Mouse (Mus musculus) liver, embryonic 15.5 days (tissue): ENCODE results near the gene Fkbp1b. TPM values are rescaled to one million over a fixed set of nuclear protein-coding genes. Genes with fewer than 3 reads are reported as not detected.
A peak's percentile ranks its signal among the peaks of the same experiment; 100 is the strongest.
"Not testable (repeated sequence)": the region's sequence is repeated elsewhere in the genome, so short reads cannot be mapped to it uniquely, and the experiment has no call there.

Experiments used
- ATAC-seq: fragments of 200-750 bp; cut with Nextera tagmentation; 2 replicates; pipeline ENCODE4 v1.8.0; 2017; ENCODE audit warnings: moderate number of reproducible peaks, mild to moderate bottlenecking, moderate library complexity; ENCODE audit not compliant: insufficient read depth
- H3K27ac ChIP-seq: fragments of 300-500 bp; sonication (generic); replicated peaks from 2 replicates; pipeline ENCODE4 v1.5.1; 2015; ENCODE audit warnings: mild to moderate bottlenecking, inconsistent platforms
- H3K27me3 ChIP-seq: fragments of 300-500 bp; sonication (generic); 2 replicates; pipeline ENCODE4 v1.6.1; 2015; ENCODE audit warnings: mild to moderate bottlenecking, inconsistent platforms
- H3K36me3 ChIP-seq: fragments of 300-500 bp; sonication (generic); replicated peaks from 2 replicates; pipeline ENCODE4 v1.6.1; 2015; ENCODE audit warnings: moderate library complexity, mild to moderate bottlenecking, inconsistent platforms
- H3K4me1 ChIP-seq: fragments of 300-500 bp; sonication (generic); replicated peaks from 2 replicates; pipeline ENCODE4 v1.6.1; 2015; ENCODE audit warnings: inconsistent platforms
- H3K4me2 ChIP-seq: fragments of 300-500 bp; sonication (generic); 2 replicates; pipeline ENCODE4 v1.6.1; 2015; ENCODE audit warnings: moderate library complexity, mild to moderate bottlenecking, inconsistent platforms
- H3K4me3 ChIP-seq: fragments of 300-500 bp; sonication (generic); replicated peaks from 2 replicates; pipeline ENCODE4 v1.5.1; 2015; ENCODE audit warnings: mild to moderate bottlenecking, inconsistent platforms
- H3K9ac ChIP-seq: fragments of 300-500 bp; sonication (generic); 2 replicates; pipeline ENCODE4 v1.6.1; 2015; ENCODE audit warnings: moderate library complexity, mild to moderate bottlenecking, inconsistent platforms
- H3K9me3 ChIP-seq: fragments of 300-500 bp; sonication (generic); replicated peaks from 2 replicates; pipeline ENCODE4 v1.6.1; 2016; ENCODE audit warnings: inconsistent platforms
- WGBS: fragments of 180-500 bp; shearing (Covaris S2); methylation state at CpG from one replicate; pipeline ENCODE4 v1.1.7; 2015; ENCODE audit warnings: mixed read lengths; ENCODE audit not compliant: insufficient replicate concordance; 5-methylcytosine and 5-hydroxymethylcytosine counted together
- polyA plus RNA-seq: library from polyadenylated mRNA; unstranded; fragments of >200 nt; fragmentation: Nextera tagmentation; extraction: Ambion mirVana; gene quantifications from 2 replicates; pipeline ENCODE4 v1.2.1, GENCODE M21; 2015

Gene Fkbp1b
- 3.2 and 3.6 TPM in 2 replicates for polyA plus RNA-seq

DNA sequence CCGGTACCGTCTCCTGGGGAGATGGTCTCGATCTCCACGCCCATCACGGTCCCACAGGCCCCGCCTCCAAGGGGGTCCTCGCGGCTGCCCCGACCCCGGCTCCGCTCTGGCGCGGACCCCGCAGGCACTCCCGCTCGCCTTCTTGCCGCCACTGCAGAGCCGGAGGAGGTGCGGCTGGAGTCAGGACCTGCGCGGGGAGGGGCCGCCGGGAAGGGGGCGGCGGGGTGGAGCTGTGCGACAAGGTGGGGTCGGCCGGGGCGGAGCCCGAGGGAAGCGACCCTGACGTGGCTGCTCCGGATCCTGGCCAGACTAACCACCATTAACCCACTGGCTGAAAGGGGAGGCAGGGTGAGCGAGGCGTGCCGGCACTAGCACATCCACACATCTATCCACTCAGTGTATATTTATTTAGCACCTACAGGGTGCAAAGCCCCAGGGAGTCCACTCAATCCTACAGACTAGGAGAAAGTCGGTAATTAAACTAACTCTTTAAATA, at the start of gene Fkbp1b:
Gene Fkbp1b (minus strand): TSS at position 200 of the 496 bp plus-strand sequence.
- peak; percentile 56 for ATAC-seq
- peak within 1 kb of the TSS; percentile 38; the same call in 1 of the 2 replicates for H3K27ac ChIP-seq
- under 1% methylated on average over 37 of the region's 37 CpGs for WGBS
- peak within 1 kb of the TSS; percentile 61 for H3K9ac ChIP-seq
- peak within 1 kb of the TSS; percentile 98 for H3K4me2 ChIP-seq
- H3K36me3 ChIP-seq = no peaks in the 10 kb centered on the region
- peak within 1 kb of the TSS; percentile 71 for H3K4me3 ChIP-seq
- H3K4me1 ChIP-seq = peaks cover 44% of the 10 kb centered on the region
- H3K9me3 ChIP-seq = no peaks in the 10 kb centered on the region
- H3K27me3 ChIP-seq = peaks cover 42% of the 10 kb centered on the region

DNA sequence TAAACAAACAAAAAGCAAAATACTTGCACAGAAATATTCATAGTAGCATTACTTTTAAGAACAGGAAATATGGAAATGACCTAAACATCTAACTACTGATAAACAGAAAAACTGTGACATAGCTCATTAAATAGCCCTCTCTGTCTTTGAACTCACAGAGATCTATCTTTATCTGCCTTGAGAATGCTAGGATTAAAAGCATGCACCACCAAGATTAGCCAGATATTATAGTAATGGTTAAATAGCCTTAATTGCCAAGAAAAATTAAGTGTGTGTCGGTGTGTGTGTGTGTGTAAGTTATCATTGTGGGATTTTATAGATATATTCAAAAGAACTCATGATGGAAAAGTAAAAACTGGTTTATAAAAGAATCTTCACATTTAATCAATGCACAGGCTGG, 48.5 kb upstream of the Fkbp1b start:
- peaks cover 19% of the 10 kb centered on the region for H3K4me1 ChIP-seq
- H3K4me2 ChIP-seq = no peak overlapping the region
- 40% methylated on average over 1 of the region's 1 CpGs for WGBS
- no peak overlapping the region for H3K27ac ChIP-seq
- H3K4me3 ChIP-seq = no peak overlapping the region
- ATAC-seq = no peak
- no peaks in the 10 kb centered on the region for H3K9me3 ChIP-seq
- peaks cover 60% of the 10 kb centered on the region for H3K36me3 ChIP-seq
- no peak overlapping the region for H3K9ac ChIP-seq
- no peaks in the 10 kb centered on the region for H3K27me3 ChIP-seq

DNA sequence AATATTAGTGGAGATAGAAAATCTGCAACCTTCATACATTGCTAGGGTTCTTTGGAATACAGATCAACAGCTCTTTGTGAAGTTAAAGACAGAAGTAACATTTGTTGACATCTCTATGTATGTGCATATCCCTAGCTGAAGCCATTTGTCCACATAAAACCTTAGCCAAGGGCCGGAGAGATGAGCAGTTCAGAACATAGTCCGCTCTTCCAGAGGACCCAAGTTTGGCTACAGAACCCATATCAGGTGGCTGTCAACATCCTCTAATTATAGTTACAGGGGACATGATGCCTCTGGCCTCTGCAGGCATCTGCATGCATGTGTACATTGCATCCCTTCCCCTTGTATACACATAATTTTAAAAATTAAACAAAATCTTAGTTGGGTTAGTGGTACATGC, 47.9 kb upstream of the Fkbp1b start:
- ATAC-seq = no peak
- 0 out of 2 replicates have a peak overlapping the region, but pooled peaks have one; percentile 34 for H3K27ac ChIP-seq
- WGBS = 84% methylated on average over 2 of the region's 2 CpGs

DNA sequence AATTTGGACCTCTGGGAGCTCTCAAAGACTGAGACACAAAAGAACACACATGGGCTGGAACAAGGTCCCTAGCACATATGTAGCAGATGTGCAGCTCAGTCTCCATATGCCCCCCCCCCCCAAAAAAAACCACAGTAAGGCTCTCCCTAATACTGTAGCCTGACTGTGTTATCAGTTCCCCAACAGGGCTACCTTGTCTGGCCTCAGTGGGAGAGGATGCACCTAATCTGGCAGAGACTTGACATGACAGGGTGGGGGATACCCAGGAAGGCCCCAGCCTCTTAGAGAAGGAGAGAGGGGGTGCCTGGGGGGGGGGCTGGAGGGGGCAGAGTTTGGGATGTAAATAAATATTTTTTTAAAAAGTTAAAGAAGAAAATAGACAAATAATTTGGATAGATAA, 47.3 kb upstream of the Fkbp1b start:
- Histone ChIP-seq H3K9me3 (no peaks in the 10 kb centered on the region), H3K4me3 (no peak overlapping the region), H3K36me3 (peaks cover 64% of the 10 kb centered on the region), H3K4me1 (peaks cover 19% of the 10 kb centered on the region), H3K9ac (no peak overlapping the region), H3K27ac (no peak overlapping the region), H3K27me3 (no peaks in the 10 kb centered on the region), H3K4me2 (no peak overlapping the region)
- ATAC-seq = peak; percentile 84

More for the DNA sequence above, 47.9 kb upstream of the Fkbp1b start:
- Histone ChIP-seq H3K4me3 (no peak overlapping the region), H3K4me1 (peaks cover 19% of the 10 kb centered on the region), H3K9ac (no peak overlapping the region), H3K27me3 (no peaks in the 10 kb centered on the region), H3K4me2 (no peak overlapping the region), H3K9me3 (no peaks in the 10 kb centered on the region), H3K36me3 (peaks cover 64% of the 10 kb centered on the region)

DNA sequence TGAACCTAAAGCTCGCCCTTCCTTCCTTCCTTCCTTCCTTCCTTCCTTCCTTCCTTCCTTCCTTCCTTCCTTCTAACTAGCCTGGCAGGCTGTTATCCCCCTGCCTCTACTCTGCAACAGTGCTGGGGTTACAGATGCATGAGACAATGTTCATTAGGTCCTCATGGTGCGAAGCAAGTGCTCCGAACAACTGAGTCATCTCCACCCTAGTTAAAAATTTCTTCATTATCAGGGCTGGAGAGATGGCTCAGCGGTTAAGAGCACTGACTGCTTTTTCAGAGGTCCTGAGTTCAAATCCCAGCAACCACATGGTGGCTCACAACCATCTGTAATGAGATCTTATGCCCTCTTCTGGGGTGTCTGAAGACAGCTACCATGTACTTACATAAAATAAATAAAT, 45.2 kb upstream of the Fkbp1b start:
- H3K4me3 ChIP-seq, H3K4me2 ChIP-seq, H3K27ac ChIP-seq, ATAC-seq, H3K27me3 ChIP-seq, H3K9ac ChIP-seq, H3K9me3 ChIP-seq: not testable (repeated sequence)
- 77% methylated on average over 4 of the region's 4 CpGs for WGBS
- H3K4me1 ChIP-seq = peaks cover 19% of the 10 kb centered on the region
- peaks cover 61% of the 10 kb centered on the region for H3K36me3 ChIP-seq

DNA sequence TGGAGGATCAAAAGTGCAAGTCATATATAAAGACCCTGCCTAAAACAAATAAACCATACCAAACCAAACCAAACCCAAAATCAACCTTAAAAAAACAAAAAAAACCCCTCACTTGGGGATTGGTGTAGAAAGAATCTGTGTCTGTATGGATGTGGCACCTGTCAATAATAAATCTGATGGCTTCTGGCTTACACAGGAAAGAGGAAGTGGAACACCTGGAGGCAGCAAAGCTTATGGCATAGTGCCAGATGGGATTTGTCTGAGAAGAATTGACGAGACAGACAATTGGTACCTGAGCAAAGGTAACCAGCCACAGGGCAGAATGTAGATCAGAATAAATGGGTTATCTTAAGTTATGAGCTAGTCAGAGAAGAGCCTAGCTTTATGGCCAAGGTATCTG, 43.7 kb upstream of the Fkbp1b start:
- no peak for ATAC-seq
- Histone ChIP-seq H3K4me1 (peaks cover 17% of the 10 kb centered on the region), H3K4me3 (no peak overlapping the region), H3K27me3 (no peaks in the 10 kb centered on the region), H3K27ac (no peak overlapping the region), H3K4me2 (no peak overlapping the region), H3K9ac (no peak overlapping the region), H3K9me3 (no peaks in the 10 kb centered on the region), H3K36me3 (peaks cover 60% of the 10 kb centered on the region)
- WGBS = 78% methylated on average over 1 of the region's 1 CpGs

DNA sequence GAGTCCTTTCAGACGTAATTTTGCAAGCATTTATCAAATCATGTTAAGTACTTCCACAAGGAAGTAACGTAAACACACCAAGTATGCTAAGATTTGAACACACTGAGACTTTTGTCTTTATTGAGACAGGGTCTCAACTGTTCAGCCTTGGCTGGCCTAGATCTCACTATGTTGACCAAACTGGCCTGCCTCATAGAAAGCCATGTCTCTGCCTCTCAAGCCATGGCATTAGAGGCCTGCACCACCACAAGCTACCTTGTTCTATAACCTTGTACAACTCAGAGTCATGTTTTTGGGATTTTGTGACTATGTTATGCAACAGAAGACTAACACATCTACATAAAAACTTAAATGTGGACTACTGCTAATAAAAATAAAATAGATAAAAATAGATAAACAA, 40.7 kb upstream of the Fkbp1b start:
- H3K4me3 ChIP-seq = no peak overlapping the region
- H3K4me1 ChIP-seq = 0 out of 2 replicates have a peak, but pooled peaks cover 4% of the 10 kb centered on the region
- peaks cover 68% of the 10 kb centered on the region for H3K36me3 ChIP-seq
- 82% methylated on average over 2 of the region's 2 CpGs for WGBS
- ATAC-seq = no peak
- no peak overlapping the region for H3K4me2 ChIP-seq
- H3K9me3 ChIP-seq = no peaks in the 10 kb centered on the region
- no peak overlapping the region for H3K9ac ChIP-seq
- no peak overlapping the region for H3K27ac ChIP-seq
- H3K27me3 ChIP-seq = no peaks in the 10 kb centered on the region

DNA sequence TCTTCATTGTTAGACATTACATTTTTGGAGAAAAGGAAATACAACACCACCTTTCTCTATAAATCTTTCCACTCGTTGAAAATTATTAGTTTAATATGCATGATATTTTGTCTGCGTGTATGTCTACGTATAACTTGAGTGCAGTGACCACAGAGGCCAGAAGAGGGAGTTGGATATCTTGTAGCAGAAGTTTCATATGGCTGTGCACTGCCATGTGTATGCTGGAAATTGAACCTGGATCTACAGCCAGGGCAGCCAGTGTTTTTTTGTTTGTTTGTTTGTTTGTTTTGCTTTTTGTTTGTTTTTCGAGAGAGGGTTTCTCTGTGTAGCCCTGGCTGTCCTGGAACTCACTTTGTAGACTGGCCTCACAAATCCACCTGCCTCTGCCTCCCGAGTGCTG, 37.7 kb upstream of the Fkbp1b start:
- no peak for ATAC-seq
- peaks cover 49% of the 10 kb centered on the region for H3K36me3 ChIP-seq
- 83% methylated on average over 5 of the region's 5 CpGs for WGBS

DNA sequence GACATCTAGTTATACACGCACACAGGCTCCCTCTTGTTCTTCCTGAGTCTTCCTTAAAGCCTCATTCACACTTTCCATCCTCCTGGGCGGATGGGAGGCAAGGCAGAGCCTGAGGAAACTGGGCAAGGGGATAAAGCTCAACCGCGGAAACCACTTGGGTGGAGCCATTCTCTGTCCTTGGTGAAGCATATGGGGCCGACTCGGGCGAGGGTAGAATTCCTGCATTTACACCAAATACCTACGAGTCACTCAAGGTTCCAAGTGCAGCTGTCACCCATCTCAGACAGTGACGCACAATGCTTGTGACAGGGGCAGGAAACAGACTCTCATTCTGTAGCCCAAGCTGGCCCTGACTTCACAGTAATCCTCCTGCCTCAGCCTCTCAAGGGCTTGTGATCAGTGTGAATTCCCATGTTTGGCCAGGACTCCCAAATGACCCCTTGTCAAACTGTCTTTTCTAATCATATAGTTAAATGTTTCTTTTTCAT, 36.9 kb upstream of the Fkbp1b start:
- Histone ChIP-seq H3K9ac (no peak overlapping the region), H3K36me3 (peaks cover 44% of the 10 kb centered on the region), H3K4me1 (peaks cover 24% of the 10 kb centered on the region), H3K4me3 (no peak overlapping the region), H3K27ac (peak overlapping the region; percentile 48; the same call in 1 of the 2 replicates), H3K4me2 (no peak overlapping the region), H3K27me3 (no peaks in the 10 kb centered on the region), H3K9me3 (no peaks in the 10 kb centered on the region)
- 50% methylated on average over 9 of the region's 9 CpGs for WGBS
- no peak for ATAC-seq

More for the DNA sequence above, 37.7 kb upstream of the Fkbp1b start:
- Histone ChIP-seq H3K4me2 (no peak overlapping the region), H3K4me3 (no peak overlapping the region), H3K27me3 (no peaks in the 10 kb centered on the region), H3K27ac (no peak overlapping the region), H3K4me1 (peaks cover 24% of the 10 kb centered on the region), H3K9me3 (no peaks in the 10 kb centered on the region), H3K9ac (no peak overlapping the region)

DNA sequence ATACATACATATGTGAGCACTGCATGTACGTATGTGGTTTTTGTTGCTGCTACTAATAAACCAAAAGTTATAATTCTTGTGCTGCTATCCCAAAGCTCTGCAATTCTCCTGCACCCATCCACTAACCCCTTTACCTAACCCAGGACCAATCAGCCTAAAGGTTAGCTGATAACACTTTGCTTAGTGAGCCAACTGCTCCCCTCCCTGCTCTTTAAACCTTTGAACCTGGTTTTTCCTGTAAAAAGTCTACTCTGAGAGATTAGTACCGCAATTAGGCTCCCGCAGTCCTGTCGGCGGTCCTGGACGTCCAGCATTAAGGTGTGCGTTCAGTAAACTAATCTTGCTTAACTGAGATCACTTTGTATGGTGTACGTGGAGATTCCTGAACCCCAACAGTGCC, 34.2 kb upstream of the Fkbp1b start:
- WGBS = 66% methylated on average over 8 of the region's 8 CpGs
- H3K4me2 ChIP-seq = 0 out of 2 replicates have a peak overlapping the region, but pooled peaks have one; percentile 4
- H3K4me3 ChIP-seq = no peak overlapping the region
- H3K4me1 ChIP-seq = peaks cover 42% of the 10 kb centered on the region
- no peak overlapping the region for H3K9ac ChIP-seq
- ATAC-seq = no peak
- no peaks in the 10 kb centered on the region for H3K27me3 ChIP-seq
- no peaks in the 10 kb centered on the region for H3K9me3 ChIP-seq
- peaks cover 40% of the 10 kb centered on the region for H3K36me3 ChIP-seq
- no peak overlapping the region; the same call in 1 of the 2 replicates for H3K27ac ChIP-seq

DNA sequence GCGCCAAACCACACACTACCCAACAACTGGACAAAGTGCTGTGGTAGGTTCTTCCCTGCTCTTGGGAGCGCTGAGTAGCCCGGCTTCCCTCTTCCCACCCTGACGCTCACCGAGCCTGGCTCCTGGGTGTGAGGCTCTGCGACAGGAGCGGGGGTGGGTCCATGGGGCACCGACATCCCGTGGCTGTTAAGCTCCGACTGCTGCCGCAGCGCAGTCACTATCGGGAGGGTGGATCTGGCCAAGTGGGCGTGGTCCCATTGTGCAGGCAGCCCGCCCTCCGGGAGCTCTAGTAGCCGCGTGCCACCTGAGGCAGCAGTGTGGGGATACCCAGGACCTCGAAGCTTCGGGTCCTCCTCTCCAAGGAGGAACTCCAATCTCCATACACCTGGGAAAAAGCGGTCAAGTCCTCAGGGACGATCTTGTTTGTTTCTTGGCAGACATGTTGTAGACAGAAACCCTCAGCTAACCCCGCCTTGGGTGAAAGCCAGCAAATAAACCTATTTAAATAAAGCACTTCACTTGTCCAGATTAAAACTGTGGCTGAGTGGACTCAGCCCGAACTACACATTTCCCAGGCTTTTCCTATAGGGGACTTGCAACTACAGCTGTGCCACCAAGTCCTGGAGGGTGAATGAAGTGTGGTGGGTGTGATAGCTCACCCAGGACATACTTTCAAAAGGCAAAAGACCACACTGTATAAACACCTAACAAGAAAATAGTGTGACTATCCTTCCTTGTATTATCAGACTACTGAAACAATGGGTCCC, 33.0 kb upstream of the Fkbp1b start, which contains the start of gene Mfsd2b:
Gene Mfsd2b (minus strand): TSS at position 199 of the 767 bp plus-strand sequence.
- peak; percentile 82 for ATAC-seq
- Histone ChIP-seq H3K36me3 (peaks cover 41% of the 10 kb centered on the region), H3K27ac (peak within 1 kb of the TSS; percentile 98), H3K4me1 (peaks cover 54% of the 10 kb centered on the region), H3K4me3 (peak within 1 kb of the TSS; percentile 63), H3K9me3 (no peaks in the 10 kb centered on the region), H3K9ac (peak within 1 kb of the TSS; percentile 77), H3K4me2 (peak within 1 kb of the TSS; percentile 79), H3K27me3 (no peaks in the 10 kb centered on the region)
- 1% methylated on average over 24 of the region's 24 CpGs for WGBS
